Mouse (Mus musculus) embryonic facial prominence, embryonic 11.5 days (tissue): ENCODE data around the gene Shq1. TPM values are rescaled to one million over a fixed set of nuclear protein-coding genes. Genes with fewer than 3 reads are reported as not detected.

Source experiments
- ATAC-seq: fragments of 200-750 bp; cut with Nextera tagmentation; replicated peaks from 2 replicates; pipeline ENCODE4 v1.8.0; 2017; ENCODE audit warnings: low read depth; ENCODE audit not compliant: insufficient number of reproducible peaks, low FRiP score, low TSS enrichment
- DNase-seq: peaks from one replicate; pipeline ENCODE4 v3.0.0-alpha.2; 2015; ENCODE audit warnings: low spot score
- H3K27ac ChIP-seq: fragments of 300-500 bp; sonication (generic); replicated peaks from 2 replicates; pipeline ENCODE4 v1.5.1; 2014; ENCODE audit warnings: mild to moderate bottlenecking, low read depth, low read length, control low read depth
- H3K27me3 ChIP-seq: fragments of 300-500 bp; sonication (generic); 2 replicates; pipeline ENCODE4 v1.6.1; 2014; ENCODE audit warnings: mild to moderate bottlenecking, low read length, moderate library complexity, mixed read lengths; ENCODE audit not compliant: control insufficient read depth, insufficient read depth
- H3K36me3 ChIP-seq: fragments of 300-500 bp; sonication (generic); replicated peaks from 2 replicates; pipeline ENCODE4 v1.6.1; 2014; ENCODE audit warnings: low read depth, mild to moderate bottlenecking, low read length, moderate library complexity, mixed read lengths; ENCODE audit not compliant: control insufficient read depth, insufficient read depth
- H3K4me1 ChIP-seq: fragments of 300-500 bp; sonication (generic); 2 replicates; pipeline ENCODE4 v1.6.1; 2014; ENCODE audit warnings: low read length, mixed read lengths; ENCODE audit not compliant: control insufficient read depth, insufficient read depth
- H3K4me2 ChIP-seq: fragments of 300-500 bp; sonication (generic); 2 replicates; pipeline ENCODE4 v1.6.1; 2014; ENCODE audit warnings: low read depth, mild to moderate bottlenecking, control low read depth, low read length, moderate library complexity
- H3K4me3 ChIP-seq: fragments of 300-500 bp; sonication (generic); 2 replicates; pipeline ENCODE4 v1.5.1; 2014; ENCODE audit warnings: low read depth, low read length, control low read depth
- H3K9ac ChIP-seq: fragments of 300-500 bp; sonication (generic); replicated peaks from 2 replicates; pipeline ENCODE4 v1.6.1; 2014; ENCODE audit warnings: mild to moderate bottlenecking, control low read depth, low read length
- H3K9me3 ChIP-seq: fragments of 300-500 bp; sonication (generic); replicated peaks from 2 replicates; pipeline ENCODE4 v1.6.1; 2016; ENCODE audit warnings: mild to moderate bottlenecking, low read length, inconsistent platforms, mixed read lengths; ENCODE audit not compliant: control insufficient read depth
- WGBS: fragments of 180-500 bp; shearing (Covaris S2); extraction: QIAGEN DNeasy Blood & Tissue Kit; methylation state at CpG from one replicate; pipeline ENCODE4 v1.1.7; 2014; 5-methylcytosine and 5-hydroxymethylcytosine counted together
- polyA plus RNA-seq: library from polyadenylated mRNA; unstranded; fragments of >200 nt; fragmentation: Nextera tagmentation; extraction: Ambion mirVana; gene quantifications from 2 replicates; pipeline ENCODE4 v1.2.1, GENCODE M21; 2014

Shq1 gene
- polyA plus RNA-seq, 1 experiment from 2014 or later, result 17.5 TPM

GRCm38 (mm10) chr6:100527972-100528371, 143.0 kb downstream of the Shq1 start:
- DNase-seq (peak; percentile 32), ATAC-seq (no peak)
- no peaks in the 10 kb centered on the region for H3K27me3 ChIP-seq
- no peaks in the 10 kb centered on the region for H3K9me3 ChIP-seq
- no peaks in the 10 kb centered on the region; the same call in 1 of the 2 replicates for H3K4me1 ChIP-seq
- H3K4me3 ChIP-seq, result no peak overlapping the region
- no peaks in the 10 kb centered on the region for H3K36me3 ChIP-seq
- no peak overlapping the region for H3K4me2 ChIP-seq
- H3K9ac ChIP-seq, result no peak overlapping the region
- WGBS, result 79% methylated on average over 5 of the region's 5 CpGs
- H3K27ac ChIP-seq, result no peak overlapping the region

GRCm38 (mm10) chr6:100527161-100527560, 143.8 kb downstream of the Shq1 start:
- no peak overlapping the region for H3K27ac ChIP-seq
- 85% methylated on average over 6 of the region's 6 CpGs for WGBS
- no peaks in the 10 kb centered on the region for H3K9me3 ChIP-seq
- no peaks in the 10 kb centered on the region; the same call in 1 of the 2 replicates for H3K4me1 ChIP-seq
- H3K9ac ChIP-seq, result no peak overlapping the region
- DNase-seq, result no peak
- ATAC-seq, result no peak
- no peak overlapping the region for H3K4me2 ChIP-seq
- H3K36me3 ChIP-seq, result no peaks in the 10 kb centered on the region
- H3K27me3 ChIP-seq, result no peaks in the 10 kb centered on the region
- no peak overlapping the region for H3K4me3 ChIP-seq

GRCm38 (mm10) chr6:100526066-100526465, 144.9 kb downstream of the Shq1 start:
- peak; percentile 22 for DNase-seq
- H3K27me3 ChIP-seq, result no peaks in the 10 kb centered on the region
- no peaks in the 10 kb centered on the region for H3K9me3 ChIP-seq
- H3K9ac ChIP-seq, result no peak overlapping the region
- no peak for ATAC-seq
- no peak overlapping the region for H3K27ac ChIP-seq
- H3K4me3 ChIP-seq, result no peak overlapping the region
- no peaks in the 10 kb centered on the region for H3K36me3 ChIP-seq
- 4% methylated on average over 9 of the region's 9 CpGs for WGBS
- no peak overlapping the region for H3K4me2 ChIP-seq
- no peaks in the 10 kb centered on the region; the same call in 1 of the 2 replicates for H3K4me1 ChIP-seq

GRCm38 (mm10) chr6:100525496-100525895, 145.5 kb downstream of the Shq1 start:
- Histone ChIP-seq H3K4me2 (no peak overlapping the region), H3K9ac (no peak overlapping the region), H3K4me1 (no peaks in the 10 kb centered on the region; the same call in 1 of the 2 replicates), H3K9me3 (no peaks in the 10 kb centered on the region), H3K27ac (no peak overlapping the region), H3K36me3 (no peaks in the 10 kb centered on the region), H3K27me3 (no peaks in the 10 kb centered on the region), H3K4me3 (no peak overlapping the region)
- ATAC-seq (no peak), DNase-seq (no peak)
- 13% methylated on average over 3 of the region's 3 CpGs for WGBS

- no peaks in the 10 kb centered on the region for H3K36me3 ChIP-seq
- no peaks in the 10 kb centered on the region for H3K9me3 ChIP-seq
- no peak overlapping the region for H3K9ac ChIP-seq
- no peak overlapping the region for H3K4me3 ChIP-seq
- DNase-seq (no peak), ATAC-seq (no peak)
- no peak overlapping the region for H3K4me2 ChIP-seq
- 88% methylated on average over 3 of the region's 3 CpGs for WGBS
- no peaks in the 10 kb centered on the region; the same call in 1 of the 2 replicates for H3K27me3 ChIP-seq
- no peaks in the 10 kb centered on the region for H3K4me1 ChIP-seq
- no peak overlapping the region for H3K27ac ChIP-seq
Measured at GRCm38 (mm10) chr6:100522495-100522894, 148.5 kb downstream of the Shq1 start.

GRCm38 (mm10) chr6:100521615-100522398, 149.2 kb downstream of the Shq1 start:
- no peaks in the 10 kb centered on the region; the same call in 1 of the 2 replicates for H3K27me3 ChIP-seq
- 80% methylated on average over 2 of the region's 2 CpGs for WGBS
- H3K4me3 ChIP-seq, result no peak overlapping the region
- DNase-seq, result no peak
- H3K9me3 ChIP-seq, result no peaks in the 10 kb centered on the region
- H3K4me1 ChIP-seq, result peaks cover under 1% of the 10 kb centered on the region; the same call in 1 of the 2 replicates
- H3K4me2 ChIP-seq, result no peak overlapping the region
- H3K36me3 ChIP-seq, result no peaks in the 10 kb centered on the region
- no peak for ATAC-seq
- no peak overlapping the region for H3K9ac ChIP-seq
- no peak overlapping the region for H3K27ac ChIP-seq

GRCm38 (mm10) chr6:100520558-100521099, 150.3 kb downstream of the Shq1 start:
- H3K27me3 ChIP-seq, result no peaks in the 10 kb centered on the region; the same call in 1 of the 2 replicates

GRCm38 (mm10) chr6:100519837-100520236, 151.1 kb downstream of the Shq1 start:
- H3K36me3 ChIP-seq, result no peaks in the 10 kb centered on the region
- H3K9me3 ChIP-seq, result no peaks in the 10 kb centered on the region
- 51% methylated on average over 12 of the region's 12 CpGs for WGBS
- H3K4me3 ChIP-seq, result no peak overlapping the region
- peaks cover 3% of the 10 kb centered on the region; the same call in 1 of the 2 replicates for H3K4me1 ChIP-seq
- H3K27ac ChIP-seq, result no peak overlapping the region
- no peak overlapping the region for H3K9ac ChIP-seq
- DNase-seq, result no peak
- H3K27me3 ChIP-seq, result no peaks in the 10 kb centered on the region; the same call in 1 of the 2 replicates
- no peak overlapping the region for H3K4me2 ChIP-seq
- ATAC-seq, result no peak

More at GRCm38 (mm10) chr6:100520558-100521099, 150.3 kb downstream of the Shq1 start:
- Histone ChIP-seq H3K4me3 (no peak overlapping the region), H3K36me3 (no peaks in the 10 kb centered on the region), H3K4me1 (peaks cover 3% of the 10 kb centered on the region; the same call in 1 of the 2 replicates), H3K9ac (no peak overlapping the region), H3K4me2 (no peak overlapping the region), H3K9me3 (no peaks in the 10 kb centered on the region), H3K27ac (no peak overlapping the region)
- DNase-seq (no peak), ATAC-seq (no peak)
- WGBS, result 80% methylated on average over 5 of the region's 5 CpGs
